Mouse (Mus musculus) liver, adult 2 months (tissue): ENCODE data around the gene Lep. TPM values are rescaled to one million over a fixed set of nuclear protein-coding genes. Genes with fewer than 3 reads are reported as not detected.

Experiments
- DNase-seq: peaks from one replicate; pipeline ENCODE4 v3.0.0-alpha.2; 2011; ENCODE audit warnings: low read depth, low spot score; ENCODE audit errors: extremely low read depth
- H3K27ac ChIP-seq: fragments of 200-500 bp; replicated peaks from 2 replicates; pipeline ENCODE4 v1.5.1; 2012; ENCODE audit warnings: low read depth, mild to moderate bottlenecking, control low read depth, inconsistent platforms, low read length; ENCODE audit not compliant: insufficient read depth
- H3K27me3 ChIP-seq: fragments of 200-500 bp; 2 replicates; pipeline ENCODE4 v1.6.1; 2012; ENCODE audit warnings: mild to moderate bottlenecking, moderate library complexity, low read length, inconsistent platforms; ENCODE audit not compliant: control insufficient read depth, insufficient read depth
- H3K36me3 ChIP-seq: fragments of 200-500 bp; 2 replicates; pipeline ENCODE4 v1.6.1; 2012; ENCODE audit warnings: low read length, inconsistent platforms; ENCODE audit not compliant: control insufficient read depth, insufficient read depth
- H3K4me1 ChIP-seq: fragments of 200-500 bp; 2 replicates; pipeline ENCODE4 v1.6.1; 2011; ENCODE audit warnings: low read length; ENCODE audit not compliant: control insufficient read depth, insufficient read depth
- H3K4me3 ChIP-seq: fragments of 200-500 bp; 2 replicates; pipeline ENCODE4 v1.5.1; 2011; ENCODE audit warnings: low read depth, mild to moderate bottlenecking, control low read depth, low read length, moderate library complexity; ENCODE audit not compliant: insufficient read depth
- H3K79me2 ChIP-seq: fragments of 200-500 bp; 2 replicates; pipeline ENCODE4 v1.6.1; 2012; ENCODE audit warnings: inconsistent platforms, mild to moderate bottlenecking, low read length, moderate library complexity; ENCODE audit not compliant: control insufficient read depth, insufficient read depth
- H3K9ac ChIP-seq: fragments of 200-500 bp; 2 replicates; pipeline ENCODE4 v1.6.1; 2012; ENCODE audit warnings: low read depth, mild to moderate bottlenecking, control low read depth, inconsistent platforms, low read length
- CTCF ChIP-seq: fragments of 200-500 bp; IDR thresholded peaks from 2 replicates; pipeline ENCODE4 v1.5.1; 2011; ENCODE audit warnings: low read depth, low read length, control low read depth
- POLR2A ChIP-seq: fragments of 200-500 bp; IDR thresholded peaks from 2 replicates; pipeline ENCODE4 v1.6.1; 2011; ENCODE audit warnings: low read length, control low read depth; ENCODE audit not compliant: insufficient read depth; ENCODE audit errors: extremely low read depth
- WGBS: fragments of 180-500 bp; shearing (Covaris S2); methylation state at CpG from one replicate; pipeline ENCODE4 v1.1.7; 2018; 5-methylcytosine and 5-hydroxymethylcytosine counted together
- polyA plus RNA-seq: library from polyadenylated mRNA; depleted of rRNA; stranded (reverse); fragments of >200 nt; gene quantifications from 2 replicates; pipeline ENCODE4 v1.2.3, GENCODE M21; 2012
- total RNA-seq: library from RNA; depleted of rRNA; stranded (reverse); fragments of >200 nt; gene quantifications from 2 replicates; pipeline ENCODE4 v1.2.3, GENCODE M21; 2014

The Lep gene
- total and polyA plus RNA-seq, 2 experiments, result under 0.01 TPM; not detected in 1

- no peaks in the 10 kb centered on the region for H3K27me3 ChIP-seq
- H3K36me3 ChIP-seq, result no peaks in the 10 kb centered on the region
- DNase-seq, result no peak
- TF ChIP-seq CTCF (no peak), POLR2A (no peak)
- no peak overlapping the region for H3K9ac ChIP-seq
- H3K27ac ChIP-seq, result no peak overlapping the region
- no peak overlapping the region for H3K4me3 ChIP-seq
- no peaks in the 10 kb centered on the region for H3K4me1 ChIP-seq
- WGBS, result 59% methylated on average over 9 of the region's 9 CpGs
- no peaks in the 10 kb centered on the region for H3K79me2 ChIP-seq
Measured at GRCm38 (mm10) chr6:29052188-29052587, 7.8 kb upstream of the Lep start.

GRCm38 (mm10) chr6:29053181-29053580 is 6.8 kb upstream of the Lep start:
- TF ChIP-seq CTCF (no peak), POLR2A (no peak)
- WGBS, result 83% methylated on average over 7 of the region's 7 CpGs
- no peak for DNase-seq
- H3K36me3 ChIP-seq, result no peaks in the 10 kb centered on the region
- no peaks in the 10 kb centered on the region for H3K79me2 ChIP-seq
- H3K9ac ChIP-seq, result no peak overlapping the region
- no peak overlapping the region for H3K4me3 ChIP-seq
- no peaks in the 10 kb centered on the region for H3K4me1 ChIP-seq
- H3K27me3 ChIP-seq, result no peaks in the 10 kb centered on the region
- H3K27ac ChIP-seq, result no peak overlapping the region

DNA sequence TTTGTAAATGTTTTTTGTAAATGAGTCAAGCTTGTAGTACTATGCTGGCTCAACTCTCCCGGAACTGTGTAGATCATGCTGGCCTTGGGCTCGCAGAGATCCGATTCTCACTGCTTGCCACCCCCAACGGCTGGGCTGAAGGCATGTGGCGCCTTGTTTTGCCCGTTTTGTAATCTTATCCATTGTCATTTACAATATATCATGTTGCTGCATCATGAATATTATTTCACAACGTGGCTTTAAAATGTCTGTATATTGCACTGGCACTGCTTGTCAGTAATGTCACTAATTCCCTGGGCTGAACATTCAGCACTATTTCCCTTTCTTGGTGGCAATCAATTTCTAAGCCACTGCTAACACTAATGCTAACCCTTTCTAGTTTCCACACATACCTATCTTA is 3.6 kb upstream of the Lep start:
- 90% methylated on average over 7 of the region's 7 CpGs for WGBS
- Histone ChIP-seq H3K79me2 (no peaks in the 10 kb centered on the region), H3K36me3 (no peaks in the 10 kb centered on the region), H3K9ac (no peak overlapping the region), H3K27ac (no peak overlapping the region), H3K4me1 (no peaks in the 10 kb centered on the region), H3K4me3 (no peak overlapping the region), H3K27me3 (no peaks in the 10 kb centered on the region)
- DNase-seq, result no peak
- TF ChIP-seq POLR2A (no peak), CTCF (no peak)

DNA sequence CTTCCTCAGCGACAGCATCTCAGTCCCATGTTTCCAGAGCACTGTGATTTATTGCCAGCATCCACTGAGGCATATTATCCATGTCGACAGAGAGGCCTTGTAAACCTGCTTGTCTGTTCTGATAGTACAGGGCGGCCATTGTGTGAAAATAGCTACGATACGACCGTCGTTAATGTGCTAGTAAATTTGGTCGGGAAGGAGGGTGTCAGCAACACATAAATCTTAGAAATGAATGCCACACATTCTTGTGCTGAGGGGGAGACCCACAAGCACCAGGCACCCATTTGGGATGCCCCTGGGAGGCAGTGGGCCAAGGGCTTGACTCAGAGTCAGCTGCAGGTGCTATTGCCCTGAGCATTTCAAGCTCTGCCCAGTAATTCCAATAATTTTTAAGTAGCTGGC is 6.4 kb downstream of the Lep start:
- Histone ChIP-seq H3K4me1 (no peaks in the 10 kb centered on the region), H3K79me2 (no peaks in the 10 kb centered on the region), H3K27ac (no peak overlapping the region), H3K36me3 (no peaks in the 10 kb centered on the region), H3K9ac (no peak overlapping the region), H3K27me3 (no peaks in the 10 kb centered on the region), H3K4me3 (no peak overlapping the region)
- WGBS, result 84% methylated on average over 8 of the region's 8 CpGs
- no peak for DNase-seq
- no peak for TF ChIP-seq CTCF
- TF ChIP-seq POLR2A, result no peak

DNA sequence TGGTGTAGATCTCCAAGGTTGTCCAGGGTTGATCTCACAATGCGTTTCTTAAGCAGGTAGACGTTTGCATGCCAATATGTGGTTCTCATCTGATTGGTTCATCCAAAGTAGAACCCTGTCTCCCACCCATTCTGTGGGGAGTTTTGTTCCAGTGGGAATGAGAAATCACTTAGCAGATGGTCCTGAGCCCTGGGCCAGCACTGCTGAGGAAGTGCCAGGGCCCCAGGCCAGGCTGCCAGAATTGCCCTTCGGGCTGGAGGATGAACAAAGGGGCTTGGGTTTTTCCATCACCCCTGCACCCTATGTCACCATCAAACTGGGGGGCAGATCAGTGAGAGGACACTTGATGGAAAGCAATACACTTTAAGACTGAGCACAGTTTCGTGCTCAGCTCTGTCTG is 12.2 kb downstream of the Lep start:
- TF ChIP-seq CTCF (no peak), POLR2A (no peak)
- no peak for DNase-seq
- Histone ChIP-seq H3K27ac (no peak overlapping the region), H3K36me3 (no peaks in the 10 kb centered on the region), H3K4me3 (no peak overlapping the region), H3K79me2 (no peaks in the 10 kb centered on the region), H3K9ac (no peak overlapping the region), H3K27me3 (no peaks in the 10 kb centered on the region), H3K4me1 (peaks cover 1% of the 10 kb centered on the region; the same call in 1 of the 2 replicates)
- 91% methylated on average over 4 of the region's 4 CpGs for WGBS

GRCm38 (mm10) chr6:29073462-29074132 is 13.6 kb downstream of the Lep start:
- H3K36me3 ChIP-seq, result no peaks in the 10 kb centered on the region
- H3K9ac ChIP-seq, result no peak overlapping the region
- no peaks in the 10 kb centered on the region for H3K79me2 ChIP-seq
- no peak overlapping the region for H3K27ac ChIP-seq
- 25% methylated on average over 11 of the region's 11 CpGs for WGBS
- no peaks in the 10 kb centered on the region for H3K27me3 ChIP-seq
- H3K4me3 ChIP-seq, result no peak overlapping the region
- H3K4me1 ChIP-seq, result peaks cover 1% of the 10 kb centered on the region; the same call in 1 of the 2 replicates
- peak; percentile 82 for DNase-seq
- TF ChIP-seq POLR2A, result no peak
- no peak for TF ChIP-seq CTCF
